In genomic region chr11:117419351-117419969, GRCm38 (mm10) we compare ENCODE assay signal across 27 mouse cellular contexts.
DNase-seq lines count a peak whose midpoint lies in the region; ATAC-seq and TF ChIP-seq lines count a peak whose summit lies in the region.
"Had no signal": no experiment of that assay in that cellular context is flagged by ENCODE, and none has a peak within 500 bp of the region (broad histone marks: within the 10 kb centered on the region; RNA-seq: fewer than 3 reads in every experiment).

No protein-coding gene starts in this region.

- H3K27me3 ChIP-seq in midbrain, embryonic 10.5 days (ENCODE audit: low read depth, poor library complexity, severe bottlenecking): peaks cover 56% of the 10 kb centered on the region
- H3K27me3 ChIP-seq in midbrain, postnatal 0 days (ENCODE audit: insufficient read depth, low read length): no peaks in the 10 kb centered on the region
- H3K27me3 ChIP-seq in embryonic facial prominence, embryonic 12.5 days: no peaks in the 10 kb centered on the region
- H3K27me3 ChIP-seq in limb, embryonic 15.5 days: peaks cover 14% of the 10 kb centered on the region
- H3K27me3 ChIP-seq: midbrain, embryonic 15.5 days had no signal

- peak; percentile 92 for DNase-seq in heart, adult 11 months
- no peak for DNase-seq in heart, postnatal 36 days
- DNase-seq in midbrain, embryonic 10.5 days (ENCODE audit: low spot score): no peak
- no peak for DNase-seq in midbrain, postnatal 0 days (ENCODE audit: low spot score)
- DNase-seq in spleen, postnatal 36 days (ENCODE audit: low spot score in 2 of 2): no peak
- no peak for DNase-seq in layer of hippocampus, adult 2 months (ENCODE audit: low spot score in 2 of 2)
- DNase-seq: cerebellum, adult 8-10 months; cerebellum, postnatal 25 days; kidney, adult 18-20 months; kidney, postnatal 4 days; layer of hippocampus, postnatal 36 days; left cerebral cortex, postnatal 4 days; lung, embryonic 14.5 days; right cerebral cortex, postnatal 25 days; thymus, adult 18-20 months; thymus, postnatal 25 days had no signal

- no peak overlapping the region for H3K4me2 ChIP-seq in midbrain, postnatal 0 days (ENCODE audit: low read depth, low read length, poor library complexity, severe bottlenecking)
- H3K4me2 ChIP-seq in embryonic facial prominence, embryonic 12.5 days (replicated peaks): no peak overlapping the region
- H3K4me2 ChIP-seq in limb, embryonic 15.5 days: no peak overlapping the region
- H3K4me2 ChIP-seq: forebrain, embryonic 15.5 days; hindbrain, embryonic 13.5 days; kidney, embryonic 15.5 days; liver, embryonic 15.5 days; lung, embryonic 14.5 days; midbrain, embryonic 15.5 days had no signal

- H3K9me3 ChIP-seq in midbrain, embryonic 10.5 days (replicated peaks): no peaks in the 10 kb centered on the region
- H3K9me3 ChIP-seq in midbrain, postnatal 0 days (ENCODE audit: low read length): no peaks in the 10 kb centered on the region
- no peaks in the 10 kb centered on the region for H3K9me3 ChIP-seq in embryonic facial prominence, embryonic 12.5 days
- H3K9me3 ChIP-seq in limb, embryonic 15.5 days: no peaks in the 10 kb centered on the region
- H3K9me3 ChIP-seq: forebrain, embryonic 15.5 days; heart, embryonic 10.5 days; hindbrain, embryonic 13.5 days; kidney, embryonic 15.5 days; liver, embryonic 15.5 days; midbrain, embryonic 15.5 days had no signal

- intact Hi-C loops in heart, postnatal 36 days (cut with DNase I): no loop called here

- peaks cover 42% of the 10 kb centered on the region for H3K4me1 ChIP-seq in midbrain, embryonic 10.5 days
- H3K4me1 ChIP-seq in midbrain, postnatal 0 days (ENCODE audit: insufficient read depth, low read length): peaks cover 9% of the 10 kb centered on the region; the same call in 1 of the 2 replicates
- H3K4me1 ChIP-seq in embryonic facial prominence, embryonic 12.5 days: peaks cover 48% of the 10 kb centered on the region
- H3K4me1 ChIP-seq in limb, embryonic 15.5 days: peaks cover 49% of the 10 kb centered on the region

- H3K27ac ChIP-seq in midbrain, embryonic 10.5 days (replicated peaks): 0 out of 2 replicates have a peak overlapping the region, but pooled peaks have one; percentile 28
- no peak overlapping the region for H3K27ac ChIP-seq in midbrain, postnatal 0 days (ENCODE audit: low read depth, low read length)
- peak overlapping the region; percentile 79 for H3K27ac ChIP-seq in embryonic facial prominence, embryonic 12.5 days
- 0 out of 2 replicates have a peak overlapping the region, but pooled peaks have one; percentile 17 for H3K27ac ChIP-seq in limb, embryonic 15.5 days
- H3K27ac ChIP-seq in layer of hippocampus, adult 2 months: no peak overlapping the region
- H3K27ac ChIP-seq: forebrain, embryonic 15.5 days; hindbrain, embryonic 13.5 days; kidney, embryonic 15.5 days; liver, embryonic 15.5 days; midbrain, embryonic 15.5 days; stomach, postnatal 0 days had no signal

- H3K36me3 ChIP-seq in midbrain, embryonic 10.5 days: no peaks in the 10 kb centered on the region
- no peaks in the 10 kb centered on the region for H3K36me3 ChIP-seq in midbrain, postnatal 0 days (ENCODE audit: insufficient read depth, low read length)
- no peaks in the 10 kb centered on the region for H3K36me3 ChIP-seq in embryonic facial prominence, embryonic 12.5 days
- no peaks in the 10 kb centered on the region for H3K36me3 ChIP-seq in limb, embryonic 15.5 days
- H3K36me3 ChIP-seq: forebrain, embryonic 15.5 days; heart, embryonic 10.5 days; hindbrain, embryonic 13.5 days; kidney, embryonic 15.5 days; liver, embryonic 15.5 days; midbrain, embryonic 15.5 days had no signal

- WGBS in midbrain, embryonic 10.5 days: 85% methylated on average over 9 of the region's 9 CpGs
- WGBS in midbrain, postnatal 0 days: 78% methylated on average over 9 of the region's 9 CpGs
- 25% methylated on average over 9 of the region's 9 CpGs for WGBS in embryonic facial prominence, embryonic 12.5 days
- WGBS in limb, embryonic 15.5 days: 51% methylated on average over 9 of the region's 9 CpGs

- ATAC-seq in midbrain, postnatal 0 days (ENCODE audit: low FRiP score): no peak
- ATAC-seq in embryonic facial prominence, embryonic 12.5 days (ENCODE audit: insufficient number of reproducible peaks, insufficient read depth, low FRiP score, low TSS enrichment): 0 out of 2 replicates have a peak, but pooled peaks have one; percentile 9
- ATAC-seq in limb, embryonic 15.5 days (ENCODE audit: insufficient number of reproducible peaks, low FRiP score, low TSS enrichment, low read depth): no peak
- ATAC-seq: CD4-positive, CD25-positive, alpha-beta regulatory T cell, adult 4 months; forebrain, embryonic 15.5 days; midbrain, embryonic 15.5 days had no signal

- no peak overlapping the region for H3K9ac ChIP-seq in midbrain, postnatal 0 days (replicated peaks; ENCODE audit: low read length, poor library complexity, severe bottlenecking)
- H3K9ac ChIP-seq in embryonic facial prominence, embryonic 12.5 days: no peak overlapping the region
- H3K9ac ChIP-seq in limb, embryonic 15.5 days: no peak overlapping the region
- H3K9ac ChIP-seq: forebrain, embryonic 15.5 days; hindbrain, embryonic 13.5 days; kidney, embryonic 15.5 days; liver, embryonic 15.5 days; lung, embryonic 14.5 days; midbrain, embryonic 15.5 days had no signal

- no peak for TF ChIP-seq CTCF in midbrain, postnatal 0 days (IDR thresholded peaks at IDR 0.05)
- TF ChIP-seq CTCF in layer of hippocampus, adult 2 months (conservative IDR thresholded peaks at IDR 0.05): no peak

- no peak overlapping the region for H3K4me3 ChIP-seq in midbrain, embryonic 10.5 days
- no peak overlapping the region for H3K4me3 ChIP-seq in midbrain, postnatal 0 days (ENCODE audit: low read depth, low read length)
- no peak overlapping the region for H3K4me3 ChIP-seq in embryonic facial prominence, embryonic 12.5 days
- no peak overlapping the region for H3K4me3 ChIP-seq in limb, embryonic 15.5 days
- no peak overlapping the region for H3K4me3 ChIP-seq in layer of hippocampus, adult 2 months
- H3K4me3 ChIP-seq: forebrain, embryonic 15.5 days; heart, embryonic 10.5 days; hindbrain, embryonic 13.5 days; kidney, embryonic 15.5 days; liver, embryonic 15.5 days; megakaryocyte, embryonic 14.5 days; midbrain, embryonic 15.5 days had no signal

Comparison
In these comparisons a context has a peak if more than half of its experiments do, and no peak if none do; other contexts are left out.
1. H3K27ac ChIP-seq: peak in midbrain, embryonic 10.5 days (single experiment), embryonic facial prominence, embryonic 12.5 days (single experiment) and limb, embryonic 15.5 days (single experiment); none in midbrain, postnatal 0 days (single experiment) and layer of hippocampus, adult 2 months (single experiment).